Mouse (Mus musculus) adrenal gland, postnatal 14 days (tissue): ENCODE results near the gene Pdss1. TPM values are rescaled to one million over a fixed set of nuclear protein-coding genes. Genes with fewer than 3 reads are reported as not detected.
"Not testable (repeated sequence)": the region's sequence is repeated elsewhere in the genome, so short reads cannot be mapped to it uniquely, and the experiment has no call there.

ENCODE experiments used
- DNase-seq: peaks from one replicate; pipeline ENCODE4 v3.0.0; 2021; ENCODE audit warnings: mixed read lengths
- long read RNA-seq, 2 experiments: library from polyadenylated mRNA; stranded (forward); transcript quantifications; one replicate each; pipeline ENCODE4 v2.0.0; 2021
- total RNA-seq: library from RNA; stranded (reverse); gene quantifications from 2 replicates; pipeline ENCODE4 v1.2.3, GENCODE M21; 2021

Gene Pdss1
- total RNA-seq, result 11.6 and 14.0 TPM in 2 replicates
- long read RNA-seq, experiment 1, transcript Pdss1-201 (11 exons, 1,642 nt), result major isoform, 19 of 22 reads
- long read RNA-seq, experiment 1, partial matches to known transcripts, result 0 of 22 reads
- long read RNA-seq, experiment 1, other reads (novel, unspliced or antisense), result 2 of 22 reads
- long read RNA-seq, experiment 2, transcript Pdss1-201 (11 exons, 1,642 nt), result major isoform, 9 of 14 reads
- long read RNA-seq, experiment 2, partial matches to known transcripts, result 0 of 14 reads
- long read RNA-seq, experiment 2, other reads (novel, unspliced or antisense), result 5 of 14 reads

DNA sequence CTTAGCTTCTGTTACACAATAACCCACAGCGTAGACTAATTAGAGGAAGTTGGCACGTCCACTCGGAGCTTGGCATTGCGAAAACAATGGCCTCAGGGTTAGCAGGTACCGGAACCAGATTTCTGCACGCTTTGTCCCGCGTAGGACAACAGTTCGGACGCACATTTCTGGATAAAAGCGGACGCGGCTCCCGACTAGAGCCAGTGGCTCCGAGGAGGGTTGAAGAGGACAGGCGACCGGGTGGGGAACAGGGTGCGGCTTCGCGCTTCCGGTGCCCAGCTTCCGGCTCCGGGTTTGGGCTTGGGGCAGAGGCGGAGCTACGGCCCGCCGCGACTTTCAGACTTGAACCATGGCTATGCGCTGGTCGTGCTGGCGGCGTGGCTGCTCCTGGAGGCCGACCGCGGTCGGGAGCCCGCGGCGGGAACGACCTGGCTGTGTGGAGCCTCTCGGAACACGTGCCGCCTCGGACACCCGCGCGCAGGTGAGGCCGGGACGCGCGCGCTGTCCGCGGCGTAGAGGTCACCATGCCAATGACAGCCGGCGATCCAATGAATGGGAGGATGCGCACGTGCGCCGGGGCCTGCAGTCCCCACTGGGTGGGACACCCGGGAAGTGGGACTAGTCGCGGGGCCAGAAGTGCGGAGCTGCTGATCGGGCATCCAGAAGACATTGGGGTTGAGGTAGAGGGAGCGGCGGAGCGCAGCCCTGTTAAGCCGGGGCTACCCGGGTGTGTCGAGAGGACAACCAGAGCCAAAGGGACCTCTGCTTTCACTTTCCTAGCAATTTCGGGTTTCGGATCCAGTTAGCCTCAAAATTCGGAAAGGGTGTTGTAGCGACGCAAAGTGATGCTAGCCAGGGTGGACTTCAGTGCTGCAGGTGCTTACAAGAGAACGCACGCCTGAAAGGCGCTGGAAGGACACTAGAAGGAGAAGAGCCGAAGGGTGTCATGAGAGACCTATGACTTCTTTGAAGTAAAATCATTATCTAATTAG is at the start of gene Pdss1:
TSS of gene Pdss1 (plus strand) at position 241 of the 992 bp plus-strand sequence.
- DNase-seq, result peak; percentile 96

DNA sequence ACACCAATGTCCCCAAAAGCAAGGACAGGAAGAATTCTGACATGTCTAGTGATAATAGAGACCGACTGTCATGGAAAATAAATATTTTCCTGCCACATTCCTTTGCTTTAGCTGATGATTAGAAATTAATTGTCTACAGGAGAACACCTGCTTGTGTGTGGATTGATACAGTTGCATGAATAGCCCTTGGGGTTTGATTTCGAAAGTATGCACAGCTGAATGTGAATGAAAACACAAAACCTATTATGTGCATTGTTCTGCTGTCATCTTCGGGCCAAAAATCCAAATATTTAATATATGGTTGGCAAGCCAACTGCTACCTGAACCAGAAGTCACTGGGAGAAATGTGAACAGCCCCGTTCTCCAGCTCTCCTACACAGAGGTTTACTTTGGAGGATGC is 43.4 kb upstream of the Pdss1 start:
- DNase-seq, result no peak

DNA sequence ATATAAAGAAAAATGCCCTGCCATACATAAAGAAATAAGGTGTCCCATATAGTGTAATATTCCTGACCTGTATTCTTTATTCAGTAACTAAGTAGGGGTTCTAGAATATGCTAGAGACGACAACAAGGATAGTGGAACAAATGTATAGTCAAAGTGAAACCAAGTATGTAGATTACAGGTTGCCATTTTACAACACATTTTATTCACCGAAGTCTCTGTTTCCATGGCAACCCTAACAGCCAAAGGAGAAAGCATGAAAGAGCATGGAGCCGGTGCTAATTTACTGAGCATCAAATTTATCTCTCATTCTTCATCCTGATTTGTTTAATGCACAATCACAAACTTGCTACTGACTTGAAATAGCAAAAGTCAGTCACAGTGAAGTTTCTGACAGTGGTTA is 37.8 kb upstream of the Pdss1 start:
- DNase-seq, result no peak

DNA sequence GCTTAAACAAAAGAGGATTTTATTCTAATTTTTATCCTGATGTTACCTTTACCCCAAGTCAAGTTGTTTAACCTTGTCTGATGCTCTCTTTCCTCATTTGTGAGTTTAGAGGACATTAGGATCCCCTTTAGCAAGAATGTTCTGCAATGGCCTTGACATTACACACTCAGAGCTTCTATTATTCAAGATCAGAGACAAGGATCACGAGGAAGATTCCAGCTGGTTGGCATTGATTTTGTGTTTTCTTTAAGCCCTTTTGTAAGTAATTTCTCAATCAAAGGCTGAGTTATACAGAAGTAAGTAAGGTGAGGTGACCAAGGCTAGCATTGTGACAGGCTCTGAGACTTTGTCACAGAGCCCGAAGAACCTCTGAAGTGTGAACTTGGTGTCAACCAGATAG is 33.1 kb upstream of the Pdss1 start:
- DNase-seq, result no peak

DNA sequence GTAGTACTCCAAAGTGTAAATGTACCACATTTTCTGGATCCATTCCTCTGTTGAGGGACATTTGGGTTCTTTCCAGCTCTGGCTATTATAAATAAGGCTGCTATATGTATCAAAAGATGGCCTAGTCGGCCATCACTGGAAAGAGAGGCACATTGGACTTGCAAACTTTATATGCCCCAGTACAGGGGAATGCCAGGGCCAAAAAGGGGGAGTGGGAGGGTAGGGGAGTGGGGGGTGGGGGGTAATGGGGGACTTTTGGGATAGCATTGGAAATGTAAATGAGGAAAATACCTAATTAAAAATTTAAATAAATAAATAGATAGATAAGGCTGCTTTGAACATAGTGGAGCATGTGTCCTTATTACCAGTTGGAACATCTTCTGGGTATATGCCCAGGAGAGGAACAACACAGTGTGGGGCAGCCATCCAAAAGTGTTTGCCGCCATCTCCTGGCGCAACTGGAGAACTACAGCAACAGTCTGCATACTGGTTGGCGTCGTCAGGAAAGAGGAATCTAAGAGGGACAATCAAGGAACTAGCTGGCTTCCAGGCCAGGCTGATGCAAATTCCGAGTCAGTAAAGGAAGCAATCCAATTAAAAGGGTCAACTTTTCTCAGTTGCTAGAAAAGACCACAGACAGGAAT is 30.8 kb upstream of the Pdss1 start:
- peak; percentile 83 for DNase-seq

DNA sequence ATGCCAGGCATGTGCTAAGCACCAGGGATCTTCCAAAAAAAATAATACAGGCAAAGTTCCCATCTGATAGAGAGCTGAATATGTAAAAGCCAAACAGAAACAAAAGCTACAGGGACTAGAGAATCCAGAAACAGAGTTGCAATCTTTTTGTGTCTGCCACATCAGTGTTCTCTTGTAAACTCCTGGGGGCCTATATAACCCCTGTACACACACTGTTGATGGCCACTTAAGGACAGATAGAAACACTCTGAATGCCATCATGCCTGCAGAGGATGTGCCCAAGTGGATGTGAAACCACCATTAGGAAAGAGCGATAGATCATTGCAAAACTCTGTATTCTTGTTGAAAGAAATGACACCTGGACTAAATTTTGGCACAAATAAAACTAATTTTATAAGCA is 29.5 kb upstream of the Pdss1 start:
- DNase-seq, result no peak

DNA sequence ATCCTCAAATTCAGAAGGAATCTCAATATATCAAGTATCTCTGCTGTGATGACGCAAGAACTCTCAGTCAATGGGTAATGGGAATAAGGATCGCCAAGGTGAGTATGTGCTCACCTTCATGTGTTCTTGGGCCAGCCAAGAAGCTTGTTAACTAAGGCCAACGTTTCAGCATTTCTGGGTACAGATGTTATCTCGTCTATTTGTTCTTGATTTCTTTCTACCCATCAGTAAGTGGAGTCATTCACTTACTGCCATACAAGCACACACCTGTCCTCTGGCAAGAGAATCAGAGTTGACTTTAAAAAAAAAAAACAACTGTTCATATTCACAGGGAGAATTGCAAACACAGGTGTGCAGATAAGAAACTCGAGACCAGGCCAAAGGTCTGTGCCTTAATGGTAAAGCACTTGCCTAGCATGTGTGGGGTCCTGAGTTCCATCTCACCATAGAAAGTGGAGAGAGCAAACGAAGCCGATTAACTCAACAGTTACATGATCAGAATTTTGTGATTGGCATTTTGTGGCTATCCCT is 28.4 kb upstream of the Pdss1 start:
- DNase-seq, result no peak

DNA sequence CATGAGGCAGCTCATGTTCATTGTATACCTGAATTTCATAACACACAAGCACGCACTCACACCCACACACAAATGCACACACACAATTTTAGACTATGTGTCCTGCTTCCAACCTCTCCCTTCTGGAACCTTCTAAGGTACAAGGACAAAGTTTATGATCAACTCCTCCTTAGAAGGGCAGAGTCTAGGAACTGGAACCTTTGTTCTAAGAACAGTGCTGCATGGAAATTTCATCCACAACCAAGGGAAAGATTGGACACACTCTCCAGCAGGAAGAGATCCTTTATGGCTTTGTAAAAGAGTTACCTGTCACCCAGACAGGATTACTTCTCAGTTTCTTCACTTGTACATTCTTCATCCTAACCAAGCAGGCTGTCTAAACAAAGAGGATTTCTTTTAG is 22.2 kb upstream of the Pdss1 start:
- DNase-seq, result no peak

DNA sequence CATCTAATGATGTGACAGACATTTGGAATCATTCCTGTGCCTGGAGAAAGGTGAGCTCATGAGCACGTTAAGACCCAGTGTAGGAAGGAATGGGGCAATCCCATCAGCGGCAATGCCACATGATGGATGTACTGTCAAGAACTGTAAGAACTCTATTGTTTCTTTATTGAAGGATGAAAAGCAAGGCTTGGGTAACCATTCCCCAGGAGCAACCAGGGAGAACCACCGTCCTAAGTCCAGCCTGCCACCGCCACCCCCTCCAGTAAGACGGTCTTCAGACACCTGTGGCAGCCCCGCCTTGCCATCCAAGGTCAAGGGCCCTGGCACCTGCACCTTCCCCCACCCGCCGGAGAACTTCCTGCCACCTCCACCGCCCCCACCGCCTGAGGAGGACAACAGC is 20.7 kb upstream of the Pdss1 start:
- DNase-seq, result no peak

DNA sequence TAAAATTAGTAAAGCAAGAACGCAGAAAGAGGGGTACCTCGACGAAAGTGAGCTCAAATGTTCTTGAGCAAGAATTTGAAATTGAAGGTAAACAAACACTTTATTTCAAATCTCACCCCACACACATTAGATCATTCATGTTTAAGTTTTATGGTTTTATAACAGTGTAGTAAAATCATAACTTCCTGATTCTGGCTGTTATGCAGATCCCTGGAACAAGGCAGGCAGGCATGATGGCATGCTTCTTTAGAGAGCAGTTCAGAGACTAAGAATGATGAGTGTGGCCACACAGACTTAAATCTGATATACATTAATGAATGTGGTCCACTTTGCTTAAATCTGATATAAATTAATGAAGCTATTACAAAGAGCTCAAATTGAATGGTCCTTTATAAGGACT is 18.7 kb upstream of the Pdss1 start:
- no peak for DNase-seq

DNA sequence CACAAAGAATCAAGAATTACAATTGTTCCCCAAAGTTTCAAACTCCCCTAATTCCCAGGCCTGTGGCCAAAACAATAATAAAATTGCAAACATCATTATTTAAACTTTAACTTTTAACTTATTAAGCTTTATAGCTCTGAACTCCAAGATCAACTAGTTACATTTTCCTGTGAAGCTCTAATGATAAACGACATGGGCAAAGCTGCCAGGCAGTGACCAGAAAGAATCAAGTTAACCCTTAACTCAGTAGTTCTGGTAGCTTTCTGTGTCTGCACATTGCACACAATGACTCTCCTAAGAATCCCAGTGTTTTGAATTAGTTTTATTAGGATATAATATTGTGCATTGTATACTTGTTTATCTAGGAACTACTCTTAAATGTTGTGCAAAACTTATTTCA is 16.5 kb upstream of the Pdss1 start:
- no peak for DNase-seq

DNA sequence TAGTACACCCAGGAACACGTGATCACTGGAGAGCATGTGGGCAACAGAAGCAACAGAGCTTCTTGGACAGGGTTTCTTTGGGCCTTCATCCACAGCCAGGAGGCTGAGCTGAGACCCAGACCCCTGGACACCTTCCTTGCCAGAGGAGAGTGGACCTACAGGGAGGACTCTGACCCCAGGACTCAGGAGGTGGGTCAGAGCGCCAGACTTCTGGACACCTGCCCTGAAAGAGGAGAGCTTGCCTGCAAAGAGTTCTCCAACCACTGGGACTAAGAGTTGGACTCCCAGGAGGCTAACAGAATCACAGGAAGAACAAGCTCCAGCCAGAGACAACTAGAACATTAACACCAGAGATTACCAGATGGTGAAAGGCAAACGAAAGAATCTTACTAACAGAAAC is 14.6 kb upstream of the Pdss1 start:
- not testable (repeated sequence) for DNase-seq

DNA sequence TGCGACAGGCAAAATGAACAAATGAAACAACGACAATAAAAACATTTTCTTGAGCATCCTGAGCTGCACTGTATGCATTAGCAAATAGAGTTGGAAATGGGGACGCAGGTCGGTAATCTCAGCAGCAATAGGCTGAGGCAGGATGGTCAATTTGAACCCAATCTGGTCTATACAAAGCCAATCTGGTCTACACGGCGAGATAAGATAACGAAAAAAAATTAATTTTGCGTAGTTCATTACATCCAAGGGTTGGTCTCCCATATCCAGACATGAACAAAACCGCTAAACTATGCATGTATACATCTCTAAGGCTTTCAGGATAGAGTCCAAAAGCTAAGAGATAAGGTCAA is 415 bp upstream of the Pdss1 start:
- no peak for DNase-seq

DNA sequence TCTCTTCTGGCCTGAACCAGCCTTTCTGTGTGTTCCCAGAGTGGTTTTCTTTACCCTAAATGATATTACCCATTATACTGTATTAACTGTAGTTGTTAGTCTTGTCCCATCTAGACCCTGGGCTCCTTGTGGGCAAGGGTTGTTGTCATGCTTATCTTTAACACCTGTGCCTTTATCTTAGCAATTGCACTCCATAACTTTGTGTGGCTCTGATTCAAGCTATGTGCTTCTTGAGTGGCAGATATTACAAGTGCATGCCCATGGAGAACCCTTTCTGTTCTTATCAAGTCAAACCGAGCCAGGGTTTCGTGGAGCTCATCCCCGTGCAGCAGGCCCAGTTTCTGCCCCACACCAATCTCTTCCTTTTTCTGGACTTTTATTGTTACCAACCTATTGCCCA is 8.6 kb downstream of the Pdss1 start:
- DNase-seq, result no peak

DNA sequence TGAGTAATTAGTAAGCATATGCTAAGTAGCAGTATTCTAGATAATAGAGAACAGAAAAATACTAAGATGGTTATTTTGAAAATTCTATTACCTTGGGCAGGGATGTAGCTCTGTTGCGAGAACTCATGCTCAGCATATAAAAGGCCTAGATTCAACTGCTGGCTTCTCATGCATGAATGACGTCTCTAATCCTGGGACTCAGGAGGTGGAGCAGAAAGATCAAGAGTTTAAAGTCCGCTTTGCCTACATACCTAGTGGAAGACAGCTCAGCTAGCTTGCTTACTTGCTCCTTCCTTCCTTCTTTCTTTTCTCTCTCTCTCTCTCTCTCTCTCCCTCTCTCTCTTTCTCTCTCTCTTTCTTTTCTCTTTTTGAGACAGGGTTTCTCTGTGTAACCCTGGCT is 19.1 kb downstream of the Pdss1 start:
- no peak for DNase-seq

DNA sequence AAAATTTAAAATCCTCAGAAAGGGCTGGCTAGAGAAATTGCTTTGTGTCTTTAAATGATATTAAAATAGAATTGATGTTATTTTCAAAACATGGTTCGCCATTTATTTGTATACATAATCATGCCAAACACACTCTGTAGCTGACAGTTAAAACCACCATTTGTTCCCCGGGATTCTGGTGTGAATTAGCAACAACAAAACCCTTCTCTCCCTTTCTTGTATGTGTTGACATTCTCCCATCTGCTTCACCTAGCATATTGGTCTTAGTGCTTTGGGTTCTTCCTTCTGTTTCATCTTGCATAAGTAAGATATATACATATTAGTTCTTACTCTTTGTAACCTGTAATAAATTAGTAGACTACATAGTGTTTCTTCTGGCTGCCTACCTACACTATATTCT is 23.3 kb downstream of the Pdss1 start:
- DNase-seq, result no peak

DNA sequence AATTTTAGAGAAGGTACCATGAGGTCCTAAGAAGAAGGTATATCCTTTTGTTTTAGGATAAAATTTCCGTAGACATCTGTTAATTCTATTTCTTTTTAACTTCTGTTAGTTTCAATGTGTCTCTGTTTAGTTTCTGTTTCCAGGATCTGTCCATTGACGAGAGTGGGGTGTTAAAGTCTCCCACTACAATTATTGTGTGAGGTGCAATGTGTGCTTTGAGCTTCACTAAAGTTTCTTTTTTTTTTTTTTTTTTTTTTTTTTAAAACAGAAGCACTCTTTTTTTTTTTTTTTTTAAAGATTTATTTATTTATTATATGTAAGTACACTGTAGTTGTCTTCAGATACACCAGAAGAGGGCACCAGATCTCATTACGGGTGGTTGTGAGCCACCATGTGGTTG is 30.6 kb downstream of the Pdss1 start:
- not testable (repeated sequence) for DNase-seq

DNA sequence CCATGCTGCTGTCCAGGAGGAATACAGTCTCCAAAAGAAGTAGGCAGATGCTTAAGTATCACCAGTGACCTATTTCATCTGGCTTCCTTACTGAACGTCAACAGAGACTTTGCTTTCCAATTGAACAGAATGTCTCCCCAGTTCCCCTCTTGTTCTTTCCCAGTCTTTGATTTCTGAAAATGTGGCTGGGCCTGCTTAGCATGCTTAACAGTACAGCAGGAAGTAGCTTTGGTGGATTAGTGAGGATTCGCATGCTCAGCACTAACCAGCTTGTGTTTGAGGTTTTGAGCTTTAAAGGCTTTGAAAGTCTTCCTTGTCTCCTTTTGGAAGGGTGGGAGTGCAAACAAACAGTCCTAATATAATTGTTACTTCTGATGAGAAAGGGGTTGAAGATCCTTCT is 32.9 kb downstream of the Pdss1 start:
- no peak for DNase-seq

DNA sequence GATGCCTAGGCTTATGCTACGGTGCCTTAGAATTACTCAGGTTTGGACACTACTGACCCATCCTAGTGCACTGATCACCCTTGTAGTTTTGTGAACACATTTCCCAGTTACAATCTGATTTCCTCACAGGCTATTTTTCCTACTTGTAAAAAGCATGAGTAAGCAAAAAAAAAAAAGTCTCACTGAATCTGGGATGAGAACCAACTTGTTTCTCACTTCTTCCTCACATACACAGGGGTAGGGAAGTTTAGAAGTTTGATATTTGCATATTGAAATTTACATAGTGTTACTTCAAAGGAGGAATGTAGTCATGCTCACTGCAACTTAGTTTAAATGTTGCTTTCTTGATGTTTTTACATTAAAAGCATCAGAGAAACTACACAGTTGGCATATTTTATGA is 38.2 kb downstream of the Pdss1 start:
- DNase-seq, result no peak

DNA sequence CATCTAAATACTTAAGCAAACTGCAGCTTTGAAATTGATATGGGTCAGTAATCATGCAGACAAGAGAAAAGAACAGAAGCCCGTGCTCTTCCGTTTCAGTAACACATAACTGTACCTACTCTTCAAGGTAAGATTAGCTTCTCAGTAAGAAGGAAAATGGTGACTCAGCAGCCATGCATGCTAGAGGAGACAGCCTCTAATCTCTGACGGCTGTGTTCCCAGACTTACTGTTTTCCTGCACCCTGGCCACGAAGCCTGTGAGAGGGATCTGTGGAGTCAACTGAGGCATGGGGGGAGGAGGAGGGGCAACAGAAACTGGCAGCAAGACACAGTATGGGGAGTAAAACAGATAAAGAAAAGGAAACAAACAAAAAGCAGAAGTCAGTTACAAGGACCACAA is 54.6 kb downstream of the Pdss1 start:
- no peak for DNase-seq

DNA sequence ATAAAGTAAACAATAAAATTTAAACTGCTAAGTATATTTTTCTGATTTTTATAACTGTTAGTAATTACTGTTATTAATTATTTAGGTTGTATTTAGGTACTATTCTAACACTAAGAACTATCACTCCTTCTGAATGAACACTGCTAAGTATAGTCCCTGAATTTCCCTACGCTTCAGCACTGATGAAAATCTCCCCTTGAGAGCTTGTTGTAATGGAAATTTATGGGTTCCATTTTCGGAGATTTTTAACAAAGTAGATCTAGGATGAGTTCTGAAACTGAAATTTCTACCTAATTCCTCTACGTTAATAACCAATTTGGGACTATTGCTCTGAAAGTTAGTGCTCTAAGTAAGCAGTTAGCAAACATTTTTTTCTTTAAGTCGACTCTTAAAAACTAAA is 59.0 kb downstream of the Pdss1 start:
- DNase-seq, result no peak

DNA sequence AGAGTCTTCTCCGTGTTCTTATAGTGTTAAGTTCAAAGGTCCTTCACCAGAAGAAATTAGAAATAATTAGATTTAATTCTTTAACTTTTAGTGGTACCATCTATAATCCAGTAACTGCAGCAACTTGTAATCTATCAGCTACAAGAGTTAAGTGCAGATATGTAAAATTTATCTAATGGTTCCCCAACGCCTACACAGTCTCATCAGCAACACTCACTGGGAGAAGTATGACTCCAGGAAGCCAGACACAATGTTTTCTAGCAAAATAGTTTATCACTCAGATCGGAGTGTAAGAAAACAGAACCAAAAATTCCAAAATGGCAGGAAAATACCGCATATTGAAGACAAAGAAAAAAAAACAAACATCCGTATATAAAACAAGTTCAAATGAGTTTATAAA is 60.6 kb downstream of the Pdss1 start:
- DNase-seq, result no peak

DNA sequence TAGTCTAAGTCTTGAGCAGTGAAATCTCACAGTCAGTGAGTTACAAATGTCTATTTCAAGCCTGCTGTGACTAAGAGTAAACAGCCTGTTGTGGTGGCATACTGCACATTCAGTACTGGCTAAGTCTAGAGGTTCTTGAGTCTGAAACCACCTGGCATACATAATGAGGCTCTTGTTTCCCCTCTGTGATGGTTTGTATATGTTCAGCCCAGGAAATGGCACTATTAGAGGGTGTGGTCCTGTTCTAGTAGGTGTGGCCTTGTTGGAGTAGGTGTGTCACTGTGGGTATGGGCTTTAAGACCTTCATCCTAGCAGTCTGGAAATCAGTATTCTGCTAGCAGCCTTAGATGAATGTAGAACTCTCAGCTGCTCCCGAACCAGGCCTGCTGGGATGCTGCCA is 62.1 kb downstream of the Pdss1 start:
- no peak for DNase-seq
